13 mouse cellular contexts compared by ENCODE assay signal in the genomic region with DNA sequence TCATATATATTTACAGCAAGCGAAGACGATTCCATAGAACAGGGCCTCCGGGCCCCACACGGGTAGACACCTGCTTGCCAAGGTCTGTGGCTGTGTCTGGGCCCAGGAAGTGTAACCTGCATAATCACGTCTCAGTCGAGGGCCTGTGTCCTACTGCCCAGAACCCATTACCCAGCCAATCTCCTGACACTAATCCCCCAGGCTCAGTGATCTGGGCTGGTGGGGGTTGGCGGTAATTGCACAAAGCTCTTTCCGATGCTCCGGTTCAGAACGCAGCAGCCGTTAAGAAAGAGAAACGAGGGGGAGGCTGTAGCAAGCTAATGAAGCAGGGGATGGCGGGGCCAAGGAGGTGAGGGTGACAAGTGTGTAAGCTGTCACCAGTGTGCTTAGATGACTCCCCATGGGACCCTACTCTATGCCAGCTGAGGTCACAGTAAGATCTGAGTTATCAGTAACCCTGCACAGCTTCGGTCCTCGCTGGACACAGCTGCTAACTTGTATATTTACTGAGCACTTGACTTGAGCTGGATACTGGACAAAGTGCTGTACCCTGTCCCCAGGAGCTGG. TPM values are rescaled to one million over a fixed set of nuclear protein-coding genes. Genes with fewer than 3 reads are reported as not detected.
DNase-seq lines count a peak whose midpoint lies in the region; ATAC-seq and TF ChIP-seq lines count a peak whose summit lies in the region.
"Had no signal": no experiment of that assay in that cellular context is flagged by ENCODE, and none has a peak within 500 bp of the region (broad histone marks: within the 10 kb centered on the region; RNA-seq: fewer than 3 reads in every experiment).

No protein-coding gene starts in this region.

- no peak for TF ChIP-seq EP300 in heart, adult 2 months (IDR thresholded peaks at IDR 0.05; ENCODE audit: insufficient read depth, low read depth, low read length)

- H3K9me3 ChIP-seq in heart, embryonic 11.5 days (replicated peaks; ENCODE audit: control insufficient read depth, low read length), result no peaks in the 10 kb centered on the region
- H3K9me3 ChIP-seq in forebrain, embryonic 15.5 days, result no peaks in the 10 kb centered on the region
- no peaks in the 10 kb centered on the region for H3K9me3 ChIP-seq in midbrain, embryonic 14.5 days (ENCODE audit: control insufficient read depth, low read length)
- H3K9me3 ChIP-seq: stomach, embryonic 15.5 days had no signal

- peak overlapping the region; percentile 50; the same call in 1 of the 2 replicates for H3K27ac ChIP-seq in heart, embryonic 11.5 days (ENCODE audit: low read depth, low read length)
- no peak overlapping the region for H3K27ac ChIP-seq in heart, adult 2 months
- H3K27ac ChIP-seq in forebrain, embryonic 15.5 days (replicated peaks), result peak overlapping the region; percentile 71
- H3K27ac ChIP-seq in midbrain, embryonic 14.5 days (replicated peaks; ENCODE audit: low read depth, low read length), result peak overlapping the region; percentile 81
- no peak overlapping the region for H3K27ac ChIP-seq in cerebellum, adult 2 months (ENCODE audit: insufficient read depth, low read length)
- H3K27ac ChIP-seq: stomach, embryonic 15.5 days had no signal

- no peak overlapping the region for H3K4me3 ChIP-seq in heart, embryonic 11.5 days (ENCODE audit: low read depth, low read length)
- no peak overlapping the region for H3K4me3 ChIP-seq in heart, adult 2 months
- no peak overlapping the region for H3K4me3 ChIP-seq in forebrain, embryonic 15.5 days
- no peak overlapping the region for H3K4me3 ChIP-seq in midbrain, embryonic 14.5 days (replicated peaks; ENCODE audit: low read depth, low read length)
- no peak overlapping the region for H3K4me3 ChIP-seq in cerebellum, adult 2 months (replicated peaks; ENCODE audit: insufficient read depth, low read depth, low read length)
- H3K4me3 ChIP-seq: stomach, embryonic 15.5 days had no signal

- no peak for TF ChIP-seq POLR2A in heart, adult 2 months (IDR thresholded peaks at IDR 0.05; ENCODE audit: insufficient read depth, low read depth, low read length)
- TF ChIP-seq POLR2A in brain, embryonic 14.5 days (IDR thresholded peaks at IDR 0.05; ENCODE audit: borderline replicate concordance, extremely low read depth, insufficient read depth, insufficient read length, poor library complexity, severe bottlenecking), result no peak
- no peak for TF ChIP-seq POLR2A in cerebellum, adult 2 months (IDR thresholded peaks at IDR 0.05; ENCODE audit: borderline replicate concordance, insufficient read depth, low read length)

- WGBS in heart, embryonic 11.5 days (ENCODE audit: insufficient replicate concordance), result 39% methylated on average over 15 of the region's 15 CpGs
- 57% methylated on average over 15 of the region's 15 CpGs for WGBS in heart, adult 2 months
- WGBS in forebrain, embryonic 15.5 days, result 15% methylated on average over 15 of the region's 15 CpGs
- 10% methylated on average over 15 of the region's 15 CpGs for WGBS in midbrain, embryonic 14.5 days
- whole genome bisulfite sequencing in cerebellum, adult 2 months, result 70% methylated on average over 15 of the region's 15 CpGs

- intact Hi-C loops in heart, adult 2 months (cut with DNase I), result no loop called here

- H3K36me3 ChIP-seq in heart, embryonic 11.5 days (ENCODE audit: control insufficient read depth, insufficient read depth, low read length), result no peaks in the 10 kb centered on the region
- no peaks in the 10 kb centered on the region for H3K36me3 ChIP-seq in heart, adult 2 months (ENCODE audit: control insufficient read depth, insufficient read depth, low read length)
- no peaks in the 10 kb centered on the region for H3K36me3 ChIP-seq in forebrain, embryonic 15.5 days
- H3K36me3 ChIP-seq in midbrain, embryonic 14.5 days (ENCODE audit: control insufficient read depth, insufficient read depth, low read length), result no peaks in the 10 kb centered on the region
- H3K36me3 ChIP-seq: stomach, embryonic 15.5 days had no signal

- no peak overlapping the region for H3K4me2 ChIP-seq in heart, embryonic 11.5 days
- no peak overlapping the region for H3K4me2 ChIP-seq in forebrain, embryonic 15.5 days (replicated peaks)
- H3K4me2 ChIP-seq in midbrain, embryonic 14.5 days (ENCODE audit: low read length), result no peak overlapping the region
- H3K4me2 ChIP-seq: liver, embryonic 11.5 days; stomach, embryonic 15.5 days had no signal

- H3K9ac ChIP-seq in heart, embryonic 11.5 days (ENCODE audit: low read depth, low read length), result no peak overlapping the region
- H3K9ac ChIP-seq in heart, adult 2 months (ENCODE audit: low read depth, low read length), result no peak overlapping the region
- H3K9ac ChIP-seq in forebrain, embryonic 15.5 days (replicated peaks), result no peak overlapping the region; the same call in 1 of the 2 replicates
- no peak overlapping the region for H3K9ac ChIP-seq in midbrain, embryonic 14.5 days (replicated peaks; ENCODE audit: low read length)
- H3K9ac ChIP-seq: stomach, embryonic 15.5 days had no signal

- DNase-seq in heart, adult 2 months, result no peak
- peak; percentile 91 for DNase-seq in brain, embryonic 14.5 days (ENCODE audit: low read depth)
- DNase-seq in midbrain, embryonic 14.5 days, result peak; percentile 75
- DNase-seq in lung, postnatal 4 days, result no peak
- DNase-seq in right cerebral cortex, postnatal 14 days, result no peak
- no peak for DNase-seq in cerebellum, adult 2 months
- DNase-seq: cerebellum, adult 11-12 months; layer of hippocampus, adult 9-11 months; right cerebral cortex, adult 18-20 months had no signal

- peaks cover 12% of the 10 kb centered on the region for H3K4me1 ChIP-seq in heart, embryonic 11.5 days (ENCODE audit: control insufficient read depth, insufficient read depth, low read length)
- peaks cover 2% of the 10 kb centered on the region; the same call in 1 of the 2 replicates for H3K4me1 ChIP-seq in heart, adult 2 months (ENCODE audit: control insufficient read depth, insufficient read depth, low read length)
- H3K4me1 ChIP-seq in forebrain, embryonic 15.5 days, result peaks cover 45% of the 10 kb centered on the region
- H3K4me1 ChIP-seq in midbrain, embryonic 14.5 days (ENCODE audit: control insufficient read depth, insufficient read depth, low read length), result peaks cover 39% of the 10 kb centered on the region
- peaks cover 11% of the 10 kb centered on the region for H3K4me1 ChIP-seq in cerebellum, adult 2 months (ENCODE audit: control insufficient read depth, insufficient read depth, low read length)

- H3K79me2 ChIP-seq in heart, adult 2 months (replicated peaks; ENCODE audit: control insufficient read depth, insufficient read depth, low read length), result no peaks in the 10 kb centered on the region

- ATAC-seq in heart, embryonic 11.5 days (replicated peaks; ENCODE audit: insufficient number of reproducible peaks, low FRiP score, low TSS enrichment), result no peak
- no peak for ATAC-seq in forebrain, embryonic 15.5 days (replicated peaks)
- peak; percentile 59 for ATAC-seq in midbrain, embryonic 14.5 days (ENCODE audit: low FRiP score, low TSS enrichment)

- no peaks in the 10 kb centered on the region for H3K27me3 ChIP-seq in heart, embryonic 11.5 days (ENCODE audit: control insufficient read depth, insufficient read depth, low read length)
- H3K27me3 ChIP-seq in heart, adult 2 months (ENCODE audit: control insufficient read depth, insufficient read depth, low read length), result no peaks in the 10 kb centered on the region
- no peaks in the 10 kb centered on the region for H3K27me3 ChIP-seq in forebrain, embryonic 15.5 days
- H3K27me3 ChIP-seq in midbrain, embryonic 14.5 days (ENCODE audit: control insufficient read depth, insufficient read depth, low read length), result no peaks in the 10 kb centered on the region
- H3K27me3 ChIP-seq in cerebellum, adult 2 months (ENCODE audit: control insufficient read depth, insufficient read depth, low read length), result no peaks in the 10 kb centered on the region
- H3K27me3 ChIP-seq: stomach, embryonic 15.5 days had no signal

- TF ChIP-seq CTCF in heart, adult 2 months (IDR thresholded peaks at IDR 0.05), result no peak
- TF ChIP-seq CTCF in brain, embryonic 14.5 days (IDR thresholded peaks at IDR 0.05; ENCODE audit: borderline replicate concordance, extremely low read depth, insufficient read depth, insufficient read length), result no peak
- no peak for TF ChIP-seq CTCF in cerebellum, adult 2 months (IDR thresholded peaks at IDR 0.05; ENCODE audit: borderline replicate concordance, insufficient read depth, low read depth, low read length)

RNA-seq across cellular contexts. Expression of gene Ccdc167, which starts 19.7 kb away (rescaled TPM):
- 18.0 and 19.3 TPM in 2 replicates for polyA plus RNA-seq in heart, embryonic 11.5 days (2014; fragmentation: Nextera tagmentation; extraction: Ambion mirVana)
- 10 to 100 TPM; 11.4 to 11.8 TPM for total RNA-seq in heart, adult 2 months (2021)
- 6.9 and 11.1 TPM in 2 replicates for polyA plus RNA-seq in heart, adult 2 months (2012; rRNA removed)
- polyA plus RNA-seq in brain, embryonic 14.5 days (2012; rRNA removed), result 18.2 and 19.1 TPM in 2 replicates
- polyA plus RNA-seq in forebrain, embryonic 15.5 days (2015; fragmentation: Nextera tagmentation; extraction: Ambion mirVana), result 12.4 and 12.9 TPM in 2 replicates
- 11.3 and 11.4 TPM in 2 replicates for polyA plus RNA-seq in midbrain, embryonic 14.5 days (2014; fragmentation: Nextera tagmentation; extraction: Ambion mirVana)
- 25.9 and 26.2 TPM in 2 replicates for polyA plus RNA-seq in cerebellum, adult 2 months (2012; rRNA removed)

Comparison
In these comparisons a context has a peak if more than half of its experiments do, and no peak if none do; other contexts are left out.
1. H3K27ac ChIP-seq: peak in heart, embryonic 11.5 days (single experiment), forebrain, embryonic 15.5 days (single experiment) and midbrain, embryonic 14.5 days (single experiment); none in heart, adult 2 months (single experiment) and cerebellum, adult 2 months (single experiment).
2. DNase-seq: peak in brain, embryonic 14.5 days (single experiment) and midbrain, embryonic 14.5 days (single experiment); none in heart, adult 2 months (0 of 2), lung, postnatal 4 days (0 of 2), right cerebral cortex, postnatal 14 days (single experiment) and cerebellum, adult 2 months (0 of 2).